Mouse (Mus musculus): ENCODE measurements around the gene Acta1.
A peak's percentile ranks its signal among the peaks of the same experiment; 100 is the strongest.

Gene Acta1

GRCm38 (mm10) chr8:123894502-123895097 is at the start of gene Acta1:
Acta1 (minus strand) TSS chr8:123894751.
- no peak for DNase-seq (ENCODE audit: low read depth, low spot score)

GRCm38 (mm10) chr8:123929026-123929425 is 34.5 kb upstream of the Acta1 start:
- DNase-seq (ENCODE audit: low read depth, low spot score): no peak

GRCm38 (mm10) chr8:123925671-123926070 is 31.1 kb upstream of the Acta1 start:
- DNase-seq (ENCODE audit: low read depth, low spot score): no peak

- DNase-seq (ENCODE audit: low read depth, low spot score): peak; percentile 52
Observed at GRCm38 (mm10) chr8:123924719-123925118, 30.2 kb upstream of the Acta1 start.

- DNase-seq (ENCODE audit: low read depth, low spot score): no peak
Observed at GRCm38 (mm10) chr8:123914635-123915034, 20.1 kb upstream of the Acta1 start.

GRCm38 (mm10) chr8:123912265-123912664 is 17.7 kb upstream of the Acta1 start:
- DNase-seq (ENCODE audit: low read depth, low spot score): no peak

GRCm38 (mm10) chr8:123907604-123908003 is 13.1 kb upstream of the Acta1 start:
- no peak for DNase-seq (ENCODE audit: low read depth, low spot score)

- DNase-seq (ENCODE audit: low read depth, low spot score): no peak
Observed at GRCm38 (mm10) chr8:123902653-123903052, 8.1 kb upstream of the Acta1 start.

- no peak for DNase-seq (ENCODE audit: low read depth, low spot score)
Observed at GRCm38 (mm10) chr8:123899366-123899765, 4.8 kb upstream of the Acta1 start.

- DNase-seq (ENCODE audit: low read depth, low spot score): no peak
Observed at GRCm38 (mm10) chr8:123898576-123898975, 4.0 kb upstream of the Acta1 start.

- no peak for DNase-seq (ENCODE audit: low read depth, low spot score)
Observed at GRCm38 (mm10) chr8:123896774-123897173, 2.2 kb upstream of the Acta1 start.

- no peak for DNase-seq (ENCODE audit: low read depth, low spot score)
Observed at GRCm38 (mm10) chr8:123896366-123896761, 1.8 kb upstream of the Acta1 start.

- no peak for DNase-seq (ENCODE audit: low read depth, low spot score)
Observed at GRCm38 (mm10) chr8:123895680-123896365, 1.3 kb upstream of the Acta1 start.

DNA sequence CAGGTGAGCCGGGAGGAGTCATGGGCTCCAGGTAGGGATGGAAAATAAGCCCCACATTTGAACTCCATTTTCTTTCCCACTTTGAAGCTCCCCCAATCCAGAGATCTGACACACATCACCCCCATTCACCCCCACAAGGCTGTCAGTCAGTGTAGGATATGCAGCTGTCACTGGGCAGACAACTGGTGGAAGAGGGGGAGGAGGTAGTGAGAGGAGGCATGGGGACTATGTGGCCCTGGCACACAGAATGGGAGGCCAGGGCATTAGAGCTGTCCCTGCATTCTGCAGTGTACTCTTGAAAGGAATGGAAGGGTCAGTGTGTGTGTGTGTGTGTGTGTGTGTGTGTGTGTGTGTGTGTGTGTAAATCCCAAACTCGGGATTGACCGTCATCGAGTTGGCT is 679 bp upstream of the Acta1 start:
- DNase-seq (ENCODE audit: low read depth, low spot score): no peak

GRCm38 (mm10) chr8:123893413-123893812 is 1.1 kb downstream of the Acta1 start:
- DNase-seq (ENCODE audit: low read depth, low spot score): no peak

DNA sequence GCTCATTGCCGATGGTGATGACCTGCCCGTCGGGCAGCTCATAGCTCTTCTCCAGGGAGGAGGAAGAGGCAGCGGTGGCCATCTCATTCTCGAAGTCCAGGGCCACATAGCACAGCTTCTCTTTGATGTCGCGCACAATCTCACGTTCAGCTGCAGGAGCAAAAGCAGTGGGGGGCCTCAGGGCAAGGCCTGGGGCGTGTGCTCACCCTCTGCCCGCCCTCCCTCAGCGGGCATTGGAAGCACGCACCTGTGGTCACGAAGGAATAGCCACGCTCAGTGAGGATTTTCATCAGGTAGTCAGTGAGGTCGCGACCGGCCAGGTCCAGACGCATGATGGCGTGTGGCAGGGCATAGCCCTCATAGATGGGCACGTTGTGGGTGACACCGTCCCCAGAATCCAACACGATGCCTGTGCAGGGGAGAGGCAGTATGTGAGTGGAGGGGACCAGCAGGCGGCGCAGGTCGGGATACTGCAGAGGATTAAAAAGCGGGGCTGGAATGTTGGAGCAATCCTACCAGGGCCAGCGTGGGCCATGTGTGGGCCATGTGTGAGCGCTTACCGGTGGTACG is 1.9 kb downstream of the Acta1 start:
- no peak for DNase-seq (ENCODE audit: low read depth, low spot score)

GRCm38 (mm10) chr8:123891883-123892585 is 2.5 kb downstream of the Acta1 start:
- DNase-seq (ENCODE audit: low read depth, low spot score): peak; percentile 74

- DNase-seq (ENCODE audit: low read depth, low spot score): no peak
Observed at GRCm38 (mm10) chr8:123891271-123891670, 3.3 kb downstream of the Acta1 start.

- DNase-seq (ENCODE audit: low read depth, low spot score): no peak
Observed at GRCm38 (mm10) chr8:123889797-123890196, 4.8 kb downstream of the Acta1 start.

DNA sequence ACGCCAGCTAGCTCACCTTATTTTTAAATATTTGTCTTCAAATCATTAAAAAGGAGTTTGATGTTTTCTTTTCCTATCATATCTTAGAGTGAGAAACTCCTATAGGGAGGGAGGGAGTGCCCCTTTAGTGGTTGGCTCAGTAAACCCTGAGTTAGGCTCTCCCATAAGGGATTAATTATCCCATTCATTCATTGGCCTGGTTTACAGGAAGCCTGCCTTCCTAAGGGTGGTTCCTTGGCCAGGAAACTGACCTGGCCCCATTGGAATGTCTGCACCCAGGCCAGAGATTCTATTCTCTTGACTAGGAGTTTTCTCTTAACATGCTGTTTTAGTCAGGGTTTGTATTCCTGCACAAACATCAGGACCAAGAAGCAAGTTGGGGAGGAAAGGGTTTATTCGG is 6.6 kb downstream of the Acta1 start:
- DNase-seq (ENCODE audit: low read depth, low spot score): no peak

- DNase-seq (ENCODE audit: low read depth, low spot score): no peak
Observed at GRCm38 (mm10) chr8:123887163-123887562, 7.4 kb downstream of the Acta1 start.

- DNase-seq (ENCODE audit: low read depth, low spot score): peak; percentile 49
Observed at GRCm38 (mm10) chr8:123884721-123885565, 9.6 kb downstream of the Acta1 start.
